Mouse (Mus musculus): ENCODE data around the gene Nr1h3. TPM values are rescaled to one million over a fixed set of nuclear protein-coding genes. Genes with fewer than 3 reads are reported as not detected.

The Nr1h3 gene
- total and polyA plus RNA-seq, 3 experiments, result 0.17 to 0.93 TPM; not detected in 1

DNA sequence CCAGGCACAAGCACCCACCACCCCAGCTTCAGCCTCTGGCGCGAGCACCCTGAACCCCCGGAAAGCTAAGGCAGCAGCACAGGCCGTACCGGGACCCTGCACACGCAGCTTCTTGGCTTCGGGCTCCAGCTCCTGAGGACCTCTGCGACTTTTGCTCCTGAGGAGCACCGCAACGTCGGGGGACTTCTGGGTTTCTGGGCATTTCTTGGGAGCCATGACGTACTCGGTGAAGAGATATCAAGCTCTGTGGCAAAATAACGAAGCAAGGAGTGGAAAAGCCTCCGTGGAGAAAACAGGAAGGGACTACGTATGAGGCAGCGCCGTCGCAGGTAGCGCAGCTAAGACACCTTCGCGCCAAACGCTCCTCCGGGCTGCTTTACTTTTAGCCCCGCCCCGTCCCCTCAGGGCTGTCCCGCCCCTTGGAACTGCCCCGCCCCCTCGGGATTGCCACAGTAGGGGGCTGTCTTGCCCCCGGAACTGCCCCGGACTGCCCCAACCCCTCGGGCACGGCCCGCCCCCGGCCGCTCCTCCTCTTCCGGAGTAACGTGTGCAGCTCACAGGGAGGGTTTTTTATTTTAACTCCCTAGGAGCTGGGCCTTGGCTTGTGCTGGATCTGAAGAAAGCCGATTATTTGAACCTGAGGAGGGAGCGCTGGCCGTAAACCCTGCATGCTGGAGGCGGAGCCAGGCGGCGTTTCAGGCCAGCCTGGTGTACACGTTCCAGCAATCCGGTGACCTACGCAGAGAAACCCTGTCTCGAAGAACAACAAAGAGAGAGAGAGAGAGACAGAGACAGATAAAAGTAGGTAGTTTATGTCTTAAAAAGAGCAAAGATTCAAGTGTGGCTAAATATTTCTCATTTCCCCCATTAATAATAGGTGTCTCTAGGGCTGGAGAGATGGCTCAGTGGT is 34.2 kb upstream of the Nr1h3 start, which contains the start of gene Ddb2 (continued):
- TF ChIP-seq CHD1 (IDR thresholded peaks at IDR 0.05; ENCODE audit: low read depth, low read length), result no peak
- TF ChIP-seq MAX (IDR thresholded peaks at IDR 0.05; ENCODE audit: low read length), result peak; percentile 41
- TF ChIP-seq SMC3 (IDR thresholded peaks at IDR 0.05; ENCODE audit: low read depth, low read length), result no peak
- TF ChIP-seq USF2 (conservative IDR thresholded peaks at IDR 0.05; ENCODE audit: low read depth, low read length), result no peak
- TF ChIP-seq POLR2A (IDR thresholded peaks at IDR 0.05; ENCODE audit: low read depth, low read length), result peak; percentile 89
- TF ChIP-seq GABPA (IDR thresholded peaks at IDR 0.05; ENCODE audit: insufficient replicate concordance, low read depth, low read length), result no peak
- peak; percentile 80 for TF ChIP-seq ELF1 (IDR thresholded peaks at IDR 0.05; ENCODE audit: low read depth, low read length)
- TF ChIP-seq BHLHE40 (IDR thresholded peaks at IDR 0.05; ENCODE audit: low read depth, low read length), result peak; percentile 37; the same call in 1 of the 2 replicates
- no peak; the same call in 1 of the 2 replicates for TF ChIP-seq RAD21 (IDR thresholded peaks at IDR 0.05; ENCODE audit: low read depth, low read length)
- TF ChIP-seq KAT2A (IDR thresholded peaks at IDR 0.05; ENCODE audit: insufficient replicate concordance, low read length), result 0 out of 2 replicates have a peak, but pooled peaks have one; percentile 57
- TF ChIP-seq ZNF384 (IDR thresholded peaks at IDR 0.05; ENCODE audit: low read depth, low read length), result peak; percentile 40; the same call in 1 of the 2 replicates
- peak; percentile 47; the same call in 1 of the 2 replicates for TF ChIP-seq MYC (IDR thresholded peaks at IDR 0.05; ENCODE audit: low read depth, low read length)
- peak; percentile 77 for TF ChIP-seq HCFC1 (IDR thresholded peaks at IDR 0.05; ENCODE audit: low read depth, low read length)

DNA sequence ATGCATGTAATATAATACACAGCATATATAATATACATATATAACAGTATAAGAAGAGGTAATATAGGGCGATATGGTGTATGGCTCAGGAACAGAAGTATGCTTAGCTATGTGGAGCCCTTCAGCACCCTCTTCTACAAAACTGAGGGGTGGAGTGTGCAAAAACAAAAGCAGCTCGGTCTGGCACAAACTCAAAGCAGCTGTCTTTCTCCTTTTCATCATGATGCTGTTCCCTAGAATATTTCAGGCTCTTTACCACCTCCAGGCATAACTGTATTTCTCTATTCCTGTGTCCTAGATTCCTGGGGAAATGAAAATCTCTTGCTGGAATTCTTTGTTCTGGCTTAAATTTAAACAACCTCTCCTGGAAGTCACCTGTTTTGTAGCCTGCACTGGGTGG is 27.1 kb upstream of the Nr1h3 start:
- DNase-seq (ENCODE audit: extremely low read depth), result no peak
- Histone ChIP-seq H3K4me1 (ENCODE audit: control insufficient read depth in 1 of 2, insufficient read depth in 2 of 2) (no peaks in the 10 kb centered on the region), H3K9ac (ENCODE audit: insufficient read depth, low read depth) (no peak overlapping the region), H3K27me3 (replicated peaks) (no peaks in the 10 kb centered on the region), H3K36me3 (replicated peaks in 1 of 2; ENCODE audit: control insufficient read depth in 1 of 2, insufficient read depth in 1 of 2, low read length in 1 of 2) (peaks cover 15 to 40% of the 10 kb centered on the region in 2 experiments), H3K79me2 (replicated peaks; ENCODE audit: control insufficient read depth, extremely low read depth, insufficient read depth, poor library complexity, severe bottlenecking) (no peaks in the 10 kb centered on the region; the same call in 1 of the 2 replicates), H3K9me3 (replicated peaks; ENCODE audit: low read length) (no peaks in the 10 kb centered on the region), H3K27ac (ENCODE audit: insufficient read depth, low read depth) (no peak overlapping the region), H3K4me2 (ENCODE audit: insufficient read depth, low read depth, poor library complexity, severe bottlenecking) (no peak overlapping the region), H3K4me3 (replicated peaks in 1 of 3; ENCODE audit: low read depth in 2 of 3, low read length in 2 of 3, poor library complexity in 1 of 3) (no peak overlapping the region)
- dilution Hi-C loops (cut with MboI; ENCODE audit: extremely low pct_ligation_motif_present, extremely low pct_unique_long_range_greater_than_20kb, low sequenced_read_pairs) (no loop called here), in situ Hi-C loops (cut with MboI; ENCODE audit: low pct_ligation_motif_present, low pct_unique_long_range_greater_than_20kb, low sequenced_read_pairs) (no loop called here)
- TF ChIP-seq MAFK (IDR thresholded peaks at IDR 0.05; ENCODE audit: insufficient replicate concordance, low read length), result no peak
- TF ChIP-seq SMC3 (IDR thresholded peaks at IDR 0.05; ENCODE audit: low read depth, low read length), result no peak
- no peak for TF ChIP-seq UBTF (IDR thresholded peaks at IDR 0.05; ENCODE audit: low read depth, low read length)
- TF ChIP-seq MAZ (IDR thresholded peaks at IDR 0.05; ENCODE audit: low read depth, low read length), result no peak
- no peak for TF ChIP-seq SIN3A (IDR thresholded peaks at IDR 0.05; ENCODE audit: low read length)
- TF ChIP-seq E2F4 (IDR thresholded peaks at IDR 0.05; ENCODE audit: insufficient replicate concordance, low read depth, low read length), result no peak
- TF ChIP-seq RCOR1 (conservative IDR thresholded peaks at IDR 0.05; ENCODE audit: low read depth, low read length), result no peak
- TF ChIP-seq HCFC1 (IDR thresholded peaks at IDR 0.05; ENCODE audit: low read depth, low read length), result no peak
- no peak for TF ChIP-seq USF1 (IDR thresholded peaks at IDR 0.05; ENCODE audit: low read depth, low read length)
- TF ChIP-seq USF2 (conservative IDR thresholded peaks at IDR 0.05; ENCODE audit: low read depth, low read length), result no peak
